Mouse (Mus musculus): ENCODE measurements around the gene Washc2. TPM values are rescaled to one million over a fixed set of nuclear protein-coding genes. Genes with fewer than 3 reads are reported as not detected.

Gene Washc2
- polyA plus RNA-seq, 1 experiment from 2014 or later: 12.3 TPM

- 51% methylated on average over 4 of the region's 4 CpGs for WGBS (ENCODE audit: insufficient replicate concordance)
- peak overlapping the region; percentile 27; the same call in 1 of the 2 replicates for H3K4me3 ChIP-seq (ENCODE audit: low read depth, low read length)
- DNase-seq: peak; percentile 23
- TF ChIP-seq CTCF (IDR thresholded peaks at IDR 0.05; ENCODE audit: low read depth) (no peak), EP300 (IDR thresholded peaks at IDR 0.05; ENCODE audit: low read depth) (peak; percentile 52; the same call in 1 of the 2 replicates)
- peaks cover 28% of the 10 kb centered on the region for H3K4me1 ChIP-seq (ENCODE audit: insufficient read depth)
- peak; percentile 69 for ATAC-seq
- peaks cover 7% of the 10 kb centered on the region; the same call in 1 of the 2 replicates for H3K36me3 ChIP-seq (replicated peaks; ENCODE audit: insufficient read depth, low read length)
- H3K27me3 ChIP-seq (ENCODE audit: insufficient read depth, low read length): no peaks in the 10 kb centered on the region
- H3K4me2 ChIP-seq (ENCODE audit: low read depth, low read length): peak overlapping the region; percentile 95
- H3K9ac ChIP-seq (replicated peaks): peak overlapping the region; percentile 51; the same call in 1 of the 2 replicates
- no peaks in the 10 kb centered on the region for H3K9me3 ChIP-seq (ENCODE audit: low read length)
- H3K27ac ChIP-seq (ENCODE audit: low read depth): peak overlapping the region; percentile 76
Measured at GRCm38 (mm10) chr6:116265603-116266002, 57.8 kb downstream of the Washc2 start.

GRCm38 (mm10) chr6:116266273-116267109 lies 58.7 kb downstream of the Washc2 start:
- Histone ChIP-seq H3K9me3 (ENCODE audit: low read length) (no peaks in the 10 kb centered on the region), H3K4me2 (ENCODE audit: low read depth, low read length) (peak overlapping the region; percentile 95), H3K4me1 (ENCODE audit: insufficient read depth) (peaks cover 28% of the 10 kb centered on the region), H3K27me3 (ENCODE audit: insufficient read depth, low read length) (no peaks in the 10 kb centered on the region), H3K36me3 (replicated peaks; ENCODE audit: insufficient read depth, low read length) (0 out of 2 replicates have a peak, but pooled peaks cover 4% of the 10 kb centered on the region), H3K4me3 (ENCODE audit: low read depth, low read length) (peak overlapping the region; percentile 27; the same call in 1 of the 2 replicates), H3K9ac (replicated peaks) (peak overlapping the region; percentile 51), H3K27ac (ENCODE audit: low read depth) (peak overlapping the region; percentile 76)
- DNase-seq (peak; percentile 22), ATAC-seq (no peak)
- no peak for TF ChIP-seq CTCF (IDR thresholded peaks at IDR 0.05; ENCODE audit: low read depth)
- no peak for TF ChIP-seq EP300 (IDR thresholded peaks at IDR 0.05; ENCODE audit: low read depth)
- 38% methylated on average over 11 of the region's 11 CpGs for WGBS (ENCODE audit: insufficient replicate concordance)

- no peak overlapping the region for H3K9ac ChIP-seq (replicated peaks)
- 83% methylated on average over 1 of the region's 1 CpGs for WGBS (ENCODE audit: insufficient replicate concordance)
- H3K9me3 ChIP-seq (ENCODE audit: low read length): no peaks in the 10 kb centered on the region
- no peak overlapping the region for H3K4me3 ChIP-seq (ENCODE audit: low read depth, low read length)
- no peak for ATAC-seq
- H3K36me3 ChIP-seq (replicated peaks; ENCODE audit: insufficient read depth, low read length): no peaks in the 10 kb centered on the region
- H3K27ac ChIP-seq (ENCODE audit: low read depth): peak overlapping the region; percentile 76
- H3K4me1 ChIP-seq (ENCODE audit: insufficient read depth): peaks cover 28% of the 10 kb centered on the region
- no peaks in the 10 kb centered on the region for H3K27me3 ChIP-seq (ENCODE audit: insufficient read depth, low read length)
- no peak for DNase-seq
- H3K4me2 ChIP-seq (ENCODE audit: low read depth, low read length): 0 out of 2 replicates have a peak overlapping the region, but pooled peaks have one; percentile 95
- TF ChIP-seq EP300 (IDR thresholded peaks at IDR 0.05; ENCODE audit: low read depth): no peak
- TF ChIP-seq CTCF (IDR thresholded peaks at IDR 0.05; ENCODE audit: low read depth): peak; percentile 41
Measured at GRCm38 (mm10) chr6:116267110-116267423, 59.2 kb downstream of the Washc2 start.

GRCm38 (mm10) chr6:116275695-116276094 lies 67.9 kb downstream of the Washc2 start:
- H3K9ac ChIP-seq (replicated peaks): no peak overlapping the region
- TF ChIP-seq CTCF (IDR thresholded peaks at IDR 0.05; ENCODE audit: low read depth): no peak
- TF ChIP-seq EP300 (IDR thresholded peaks at IDR 0.05; ENCODE audit: low read depth): no peak
- ATAC-seq (no peak), DNase-seq (no peak)
- H3K9me3 ChIP-seq (ENCODE audit: low read length): no peaks in the 10 kb centered on the region
- H3K4me1 ChIP-seq (ENCODE audit: insufficient read depth): peaks cover 5% of the 10 kb centered on the region; the same call in 1 of the 2 replicates
- peaks cover 20% of the 10 kb centered on the region for H3K36me3 ChIP-seq (replicated peaks; ENCODE audit: insufficient read depth, low read length)
- no peak overlapping the region for H3K27ac ChIP-seq (ENCODE audit: low read depth)
- H3K4me3 ChIP-seq (ENCODE audit: low read depth, low read length): no peak overlapping the region
- no peaks in the 10 kb centered on the region for H3K27me3 ChIP-seq (ENCODE audit: insufficient read depth, low read length)
- H3K4me2 ChIP-seq (ENCODE audit: low read depth, low read length): no peak overlapping the region
- WGBS (ENCODE audit: insufficient replicate concordance): 61% methylated on average over 4 of the region's 4 CpGs

- WGBS (ENCODE audit: insufficient replicate concordance): 58% methylated on average over 5 of the region's 5 CpGs
- no peak overlapping the region for H3K27ac ChIP-seq (ENCODE audit: low read depth)
- no peaks in the 10 kb centered on the region for H3K9me3 ChIP-seq (ENCODE audit: low read length)
- H3K4me3 ChIP-seq (ENCODE audit: low read depth, low read length): no peak overlapping the region
- DNase-seq (no peak), ATAC-seq (no peak; the same call in 1 of the 2 replicates)
- H3K9ac ChIP-seq (replicated peaks): no peak overlapping the region
- TF ChIP-seq EP300 (IDR thresholded peaks at IDR 0.05; ENCODE audit: low read depth): no peak
- TF ChIP-seq CTCF (IDR thresholded peaks at IDR 0.05; ENCODE audit: low read depth): no peak
- no peak overlapping the region for H3K4me2 ChIP-seq (ENCODE audit: low read depth, low read length)
- peaks cover 20% of the 10 kb centered on the region for H3K36me3 ChIP-seq (replicated peaks; ENCODE audit: insufficient read depth, low read length)
- peaks cover 5% of the 10 kb centered on the region; the same call in 1 of the 2 replicates for H3K4me1 ChIP-seq (ENCODE audit: insufficient read depth)
- no peaks in the 10 kb centered on the region for H3K27me3 ChIP-seq (ENCODE audit: insufficient read depth, low read length)
Measured at GRCm38 (mm10) chr6:116278679-116279317, 71.0 kb downstream of the Washc2 start.

- peak; percentile 40; the same call in 1 of the 2 replicates for ATAC-seq
- WGBS (ENCODE audit: insufficient replicate concordance): 88% methylated on average over 13 of the region's 13 CpGs
- H3K9ac ChIP-seq (replicated peaks): no peak overlapping the region
- DNase-seq: no peak
- peaks cover 13% of the 10 kb centered on the region; the same call in 1 of the 2 replicates for H3K36me3 ChIP-seq (replicated peaks; ENCODE audit: insufficient read depth, low read length)
- TF ChIP-seq CTCF (IDR thresholded peaks at IDR 0.05; ENCODE audit: low read depth) (no peak), EP300 (IDR thresholded peaks at IDR 0.05; ENCODE audit: low read depth) (no peak)
- no peaks in the 10 kb centered on the region for H3K9me3 ChIP-seq (ENCODE audit: low read length)
- H3K4me2 ChIP-seq (ENCODE audit: low read depth, low read length): no peak overlapping the region
- no peaks in the 10 kb centered on the region for H3K27me3 ChIP-seq (ENCODE audit: insufficient read depth, low read length)
- H3K4me3 ChIP-seq (ENCODE audit: low read depth, low read length): no peak overlapping the region
- no peak overlapping the region for H3K27ac ChIP-seq (ENCODE audit: low read depth)
- peaks cover 5% of the 10 kb centered on the region; the same call in 1 of the 2 replicates for H3K4me1 ChIP-seq (ENCODE audit: insufficient read depth)
Measured at GRCm38 (mm10) chr6:116281014-116281413, 73.2 kb downstream of the Washc2 start.

All from liver, postnatal 0 days (tissue).